Mouse (Mus musculus): ENCODE data around the gene Bola1. TPM values are rescaled to one million over a fixed set of nuclear protein-coding genes. Genes with fewer than 3 reads are reported as not detected.

Gene Bola1
- polyA plus RNA-seq, 1 experiment from 2014 or later: 52.6 TPM

DNA sequence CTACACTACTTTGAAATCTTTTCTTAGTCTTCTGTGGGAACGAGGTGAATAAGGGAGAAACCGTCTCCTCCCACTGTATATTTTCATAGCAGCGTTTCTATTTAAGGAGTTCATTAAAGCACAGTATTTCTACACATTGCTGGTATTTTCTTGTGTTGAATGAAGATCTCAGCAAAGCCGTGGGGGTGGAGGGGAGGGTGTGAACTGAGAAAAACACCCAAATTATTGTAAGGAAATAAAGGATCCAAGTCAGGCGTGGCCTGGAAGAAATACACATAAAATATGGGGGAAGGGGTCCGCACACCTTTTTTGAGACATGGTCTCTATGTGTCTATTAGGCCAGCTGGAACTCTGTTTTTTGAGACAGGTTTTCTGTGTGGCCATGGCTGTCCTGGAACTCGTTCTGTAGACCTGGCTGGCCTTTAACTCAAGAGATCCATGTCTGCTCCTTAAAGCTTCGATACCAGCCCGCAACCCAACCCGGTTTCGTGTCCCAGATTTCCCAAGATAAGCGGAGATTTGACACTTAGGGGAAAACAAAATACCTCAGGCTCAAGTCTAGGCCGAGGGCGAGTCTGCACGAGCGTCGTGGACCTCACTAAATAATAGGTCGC, 47.8 kb downstream of the Bola1 start:
- peak overlapping the region; percentile 88 for H3K9ac ChIP-seq
- 22% methylated on average over 18 of the region's 18 CpGs for WGBS
- peak overlapping the region; percentile 96 for H3K4me3 ChIP-seq
- peak overlapping the region; percentile 92 for H3K4me2 ChIP-seq (replicated peaks)
- no peaks in the 10 kb centered on the region for H3K9me3 ChIP-seq
- H3K36me3 ChIP-seq: peaks cover 41% of the 10 kb centered on the region
- H3K4me1 ChIP-seq: peaks cover 25% of the 10 kb centered on the region
- peak overlapping the region; percentile 98 for H3K27ac ChIP-seq
- 0 out of 2 replicates have a peak, but pooled peaks have one; percentile 8 for ATAC-seq (ENCODE audit: insufficient number of reproducible peaks, insufficient read depth, low FRiP score, low TSS enrichment)
- no peaks in the 10 kb centered on the region for H3K27me3 ChIP-seq

DNA sequence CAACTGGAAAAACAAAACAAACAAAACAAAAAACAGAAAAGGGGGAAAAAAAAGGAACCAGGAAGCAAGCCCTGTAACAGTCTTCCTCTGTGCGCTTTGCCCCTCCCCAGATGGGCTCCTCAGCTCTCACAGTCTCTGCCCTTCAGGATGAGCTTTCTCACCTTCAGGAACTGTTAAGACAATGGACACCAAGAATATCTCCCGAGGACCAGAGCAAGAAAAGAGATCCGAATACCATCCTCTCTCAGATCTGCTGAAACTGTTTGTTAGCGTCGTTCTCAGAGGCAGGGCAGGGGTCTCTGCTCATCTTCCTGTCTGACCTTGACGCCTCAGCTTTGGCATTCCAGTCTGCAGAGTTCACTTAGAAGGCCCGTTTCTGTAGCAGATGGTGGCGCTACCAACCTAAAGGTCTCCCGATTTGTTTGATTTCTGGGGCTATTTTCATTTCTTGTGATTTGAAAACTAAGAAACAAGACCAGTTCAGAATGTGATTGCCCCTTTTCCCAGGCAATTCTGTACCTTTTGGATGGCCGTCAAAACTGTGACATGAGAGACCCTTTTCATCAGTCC, 48.4 kb downstream of the Bola1 start:
- ATAC-seq (ENCODE audit: insufficient number of reproducible peaks, insufficient read depth, low FRiP score, low TSS enrichment): no peak
- H3K9ac ChIP-seq: peak overlapping the region; percentile 88; the same call in 1 of the 2 replicates
- H3K27ac ChIP-seq: peak overlapping the region; percentile 98; the same call in 1 of the 2 replicates
- H3K27me3 ChIP-seq: no peaks in the 10 kb centered on the region
- WGBS: 68% methylated on average over 10 of the region's 10 CpGs
- H3K4me1 ChIP-seq: peaks cover 25% of the 10 kb centered on the region
- peak overlapping the region; percentile 92 for H3K4me2 ChIP-seq (replicated peaks)
- H3K36me3 ChIP-seq: peaks cover 35% of the 10 kb centered on the region
- H3K9me3 ChIP-seq: no peaks in the 10 kb centered on the region
- peak overlapping the region; percentile 96 for H3K4me3 ChIP-seq

DNA sequence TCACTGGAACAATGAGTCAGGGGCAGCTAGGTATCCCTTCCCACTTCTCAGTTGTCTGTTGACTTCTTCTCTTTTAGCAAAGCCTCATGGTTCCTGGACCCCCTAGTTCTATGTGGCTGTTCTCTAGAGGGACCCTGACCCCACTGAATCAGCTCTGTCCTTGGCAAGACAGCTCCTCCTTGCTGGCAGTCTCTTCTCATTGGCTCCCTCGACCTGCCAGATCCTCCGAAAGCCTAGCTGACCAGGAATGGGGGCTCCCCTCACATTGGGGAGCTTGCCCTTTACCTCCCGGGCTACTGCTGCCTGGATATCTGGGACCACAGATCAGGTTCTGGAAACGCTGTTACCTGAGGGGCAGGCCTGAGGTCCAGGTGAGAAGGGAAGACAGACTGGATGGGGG, 49.2 kb downstream of the Bola1 start:
- Histone ChIP-seq H3K4me2 (replicated peaks) (no peak overlapping the region), H3K27ac (no peak overlapping the region), H3K27me3 (no peaks in the 10 kb centered on the region), H3K4me3 (no peak overlapping the region), H3K4me1 (peaks cover 25% of the 10 kb centered on the region), H3K9me3 (no peaks in the 10 kb centered on the region), H3K36me3 (peaks cover 29% of the 10 kb centered on the region), H3K9ac (peak overlapping the region; percentile 38; the same call in 1 of the 2 replicates)
- ATAC-seq (ENCODE audit: insufficient number of reproducible peaks, insufficient read depth, low FRiP score, low TSS enrichment): no peak
- 84% methylated on average over 4 of the region's 4 CpGs for WGBS

DNA sequence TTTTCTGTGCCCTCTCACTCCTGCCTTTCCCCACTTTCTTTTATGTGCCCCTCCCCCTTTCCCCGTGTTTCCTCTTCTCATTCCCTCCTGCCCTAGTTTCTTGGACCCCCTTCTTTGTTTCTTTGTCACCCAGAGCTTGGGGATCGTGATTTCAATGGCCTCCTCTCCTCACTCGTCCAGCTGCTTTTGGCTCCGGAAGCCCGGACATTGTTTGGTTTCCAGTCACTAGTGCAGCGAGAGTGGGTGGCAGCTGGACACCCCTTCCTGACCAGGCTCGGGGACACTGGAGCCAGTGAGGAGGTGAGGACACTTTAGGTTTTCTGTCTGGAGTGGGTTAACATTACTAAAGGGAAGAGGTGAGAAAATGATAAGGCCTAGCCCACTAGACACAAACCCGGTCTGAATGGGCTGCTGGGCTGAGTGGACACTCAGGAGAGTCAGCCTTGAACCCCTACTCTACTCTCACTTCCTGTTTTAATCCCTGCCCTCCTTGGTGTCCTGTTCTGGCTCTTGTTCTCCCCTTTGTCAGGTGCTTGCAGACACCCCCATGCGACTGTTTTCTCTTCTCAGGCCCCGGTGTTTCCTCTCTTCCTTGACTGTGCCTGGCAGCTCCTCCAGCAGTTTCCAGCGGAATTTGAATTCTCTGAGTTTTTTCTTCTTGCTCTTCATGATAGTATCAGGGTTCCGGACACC, 50.9 kb downstream of the Bola1 start:
- WGBS: 73% methylated on average over 12 of the region's 12 CpGs
- no peaks in the 10 kb centered on the region for H3K9me3 ChIP-seq
- H3K4me2 ChIP-seq (replicated peaks): no peak overlapping the region
- H3K4me1 ChIP-seq: peaks cover 15% of the 10 kb centered on the region
- no peaks in the 10 kb centered on the region for H3K27me3 ChIP-seq
- H3K27ac ChIP-seq: 0 out of 2 replicates have a peak overlapping the region, but pooled peaks have one; percentile 17
- H3K9ac ChIP-seq: no peak overlapping the region
- no peak overlapping the region for H3K4me3 ChIP-seq
- H3K36me3 ChIP-seq: peaks cover 16% of the 10 kb centered on the region
- ATAC-seq (ENCODE audit: insufficient number of reproducible peaks, insufficient read depth, low FRiP score, low TSS enrichment): no peak

DNA sequence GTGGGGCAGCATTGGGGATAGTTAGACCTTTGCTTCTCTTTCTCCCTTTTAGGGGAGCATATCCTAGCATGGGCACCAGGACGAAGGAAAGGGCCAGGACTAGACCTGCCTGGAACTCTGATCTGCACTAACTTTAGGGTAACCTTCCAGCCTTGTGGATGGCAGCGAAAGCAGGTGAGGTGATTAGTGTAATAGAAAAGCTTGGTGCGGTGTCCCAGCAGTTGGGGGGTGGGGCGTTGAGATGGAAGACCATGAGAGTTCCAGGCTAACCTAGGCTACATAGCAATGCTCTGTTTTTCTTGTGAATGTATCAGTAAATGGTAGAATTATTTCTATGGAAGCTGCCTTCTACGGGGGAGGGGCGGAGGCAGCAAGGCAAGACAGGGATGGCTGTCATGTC, 56.5 kb downstream of the Bola1 start:
- Histone ChIP-seq H3K27ac (peak overlapping the region; percentile 14; the same call in 1 of the 2 replicates), H3K9ac (peak overlapping the region; percentile 49; the same call in 1 of the 2 replicates), H3K9me3 (no peaks in the 10 kb centered on the region), H3K4me3 (peak overlapping the region; percentile 49; the same call in 1 of the 2 replicates), H3K4me1 (peaks cover 19% of the 10 kb centered on the region), H3K27me3 (no peaks in the 10 kb centered on the region), H3K36me3 (peaks cover 6% of the 10 kb centered on the region; the same call in 1 of the 2 replicates), H3K4me2 (replicated peaks) (peak overlapping the region; percentile 88)
- no peak for ATAC-seq (ENCODE audit: insufficient number of reproducible peaks, insufficient read depth, low FRiP score, low TSS enrichment)
- WGBS: 89% methylated on average over 6 of the region's 6 CpGs

DNA sequence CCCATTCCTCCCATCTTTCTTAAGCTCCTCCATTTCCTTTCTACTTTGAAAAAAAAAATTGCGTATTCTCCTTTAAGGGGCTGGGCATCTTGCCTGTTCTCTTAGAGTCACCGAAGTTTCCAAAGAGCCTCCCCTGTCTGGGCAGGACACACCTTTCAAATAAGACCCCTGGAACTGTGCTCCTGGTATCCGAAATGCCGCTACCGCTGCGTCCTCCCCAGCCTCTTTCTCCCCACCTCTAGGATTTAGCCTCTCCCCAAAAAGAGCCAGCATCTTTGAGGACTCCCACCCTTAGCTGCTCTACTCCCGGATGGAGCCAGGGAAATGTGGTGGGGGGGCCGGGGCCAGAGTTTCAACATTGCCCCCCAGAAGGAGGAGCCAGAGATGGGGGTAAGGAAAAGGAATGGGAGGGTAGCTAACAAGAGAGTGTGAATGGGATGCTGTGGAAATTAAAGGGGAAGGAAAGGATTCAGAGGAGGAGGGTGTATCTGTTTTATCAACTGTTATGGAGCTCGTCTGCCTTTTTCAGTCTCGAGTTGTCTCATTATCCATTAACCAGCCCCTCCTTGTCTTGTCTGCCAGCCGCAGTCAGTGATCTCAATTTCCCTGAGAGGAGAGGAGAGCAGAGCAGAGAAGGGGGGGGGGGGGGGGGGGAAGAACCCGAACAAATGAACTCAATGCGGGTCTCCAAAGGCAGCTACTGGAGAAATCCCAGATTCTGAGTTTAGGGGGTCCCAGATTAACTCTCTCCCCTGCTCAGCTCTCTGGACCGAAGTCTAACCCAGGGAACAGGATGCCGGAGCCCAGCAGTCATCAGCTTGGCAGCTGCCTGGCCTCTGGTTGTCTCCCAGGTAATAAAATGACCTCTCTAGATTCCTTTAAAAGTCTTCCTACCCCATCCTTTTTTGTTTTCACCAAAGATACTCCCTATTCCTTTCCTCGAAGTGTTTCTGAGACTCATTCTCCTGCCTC, 57.4 kb downstream of the Bola1 start, which contains the start of gene Mtmr11:
Gene Mtmr11, plus strand, starts transcription at position 136 of the 972 bp plus-strand sequence.
- ATAC-seq (ENCODE audit: insufficient number of reproducible peaks, insufficient read depth, low FRiP score, low TSS enrichment): peak; percentile 38; the same call in 1 of the 2 replicates
- 6% methylated on average over 15 of the region's 16 CpGs for WGBS
- no peaks in the 10 kb centered on the region for H3K9me3 ChIP-seq
- H3K27me3 ChIP-seq: no peaks in the 10 kb centered on the region
- peaks cover 19% of the 10 kb centered on the region for H3K4me1 ChIP-seq
- peak within 1 kb of the TSS; percentile 49 for H3K9ac ChIP-seq
- H3K4me3 ChIP-seq: peak within 1 kb of the TSS; percentile 49
- H3K4me2 ChIP-seq (replicated peaks): peak within 1 kb of the TSS; percentile 88
- H3K36me3 ChIP-seq: 0 out of 2 replicates have a peak, but pooled peaks cover 3% of the 10 kb centered on the region
- peak within 1 kb of the TSS; percentile 86 for H3K27ac ChIP-seq

DNA sequence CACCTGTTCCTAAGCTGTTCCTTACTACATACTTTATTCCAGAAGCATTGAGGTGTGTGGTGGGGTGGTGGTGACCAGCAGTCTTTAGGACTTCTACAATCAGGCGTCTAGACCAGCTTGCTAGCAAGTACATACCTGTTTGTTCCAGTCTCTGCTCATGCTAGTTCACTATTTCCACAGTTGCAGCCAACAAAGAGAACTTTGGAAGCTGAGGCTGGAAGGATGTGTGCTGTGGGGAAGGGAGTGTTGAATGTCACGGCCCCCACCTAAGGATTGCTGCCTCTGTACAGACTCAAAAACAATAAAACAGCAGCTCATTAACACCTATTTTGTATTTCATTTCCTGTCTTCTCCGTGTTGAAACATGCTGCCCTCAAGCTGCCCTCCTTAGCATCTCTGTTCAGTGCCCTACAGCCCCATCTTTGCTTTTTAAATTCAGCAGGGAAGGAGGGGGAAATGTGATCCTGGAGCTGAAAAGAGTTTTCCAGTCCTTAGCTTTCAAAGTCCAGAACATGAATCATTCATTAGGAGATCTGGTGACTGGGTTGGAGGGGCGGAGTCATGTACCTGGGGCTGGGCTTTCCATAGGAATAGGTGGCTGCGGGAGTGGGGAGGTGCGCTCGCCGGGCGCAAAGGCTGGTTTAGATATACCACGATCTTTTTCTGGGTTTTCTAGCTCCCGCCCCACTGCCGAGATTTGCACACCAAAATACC, 58.5 kb downstream of the Bola1 start:
- Histone ChIP-seq H3K27me3 (no peaks in the 10 kb centered on the region), H3K9ac (peak overlapping the region; percentile 49), H3K4me3 (peak overlapping the region; percentile 49), H3K36me3 (peaks cover 5% of the 10 kb centered on the region; the same call in 1 of the 2 replicates), H3K9me3 (no peaks in the 10 kb centered on the region), H3K4me2 (replicated peaks) (peak overlapping the region; percentile 88), H3K4me1 (peaks cover 19% of the 10 kb centered on the region), H3K27ac (peak overlapping the region; percentile 86)
- peak; percentile 65; the same call in 1 of the 2 replicates for ATAC-seq (ENCODE audit: insufficient number of reproducible peaks, insufficient read depth, low FRiP score, low TSS enrichment)
- WGBS: 2% methylated on average over 12 of the region's 12 CpGs

DNA sequence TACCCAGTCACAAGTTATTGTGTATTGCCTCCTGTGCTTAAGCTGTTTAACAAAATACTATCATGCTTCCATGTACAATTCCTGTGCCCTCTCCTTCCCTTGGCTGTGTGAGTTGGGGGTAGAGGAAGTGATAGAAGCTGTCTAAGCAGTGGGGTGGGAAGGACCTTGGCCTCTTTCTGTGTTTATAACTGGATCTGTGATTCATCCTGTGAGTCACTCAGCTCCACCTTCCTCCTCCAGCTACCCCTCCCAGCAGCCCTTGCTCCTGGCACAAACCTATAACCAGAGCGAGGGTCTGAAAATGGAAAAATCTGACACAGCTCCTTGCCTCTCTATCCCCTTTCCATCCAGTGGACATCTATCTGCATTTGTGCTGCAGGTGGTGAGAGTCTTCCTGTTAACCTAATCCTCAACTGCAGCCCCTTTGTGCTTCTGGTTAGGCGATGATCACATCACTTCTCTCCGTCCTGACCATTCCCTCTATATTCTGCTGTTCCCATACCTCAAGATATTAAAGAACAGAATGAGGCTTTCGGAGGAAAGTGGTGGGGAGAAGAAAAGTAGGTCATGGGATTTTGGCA, 59.2 kb downstream of the Bola1 start:
- WGBS: 57% methylated on average over 4 of the region's 4 CpGs
- no peaks in the 10 kb centered on the region for H3K9me3 ChIP-seq
- no peak for ATAC-seq (ENCODE audit: insufficient number of reproducible peaks, insufficient read depth, low FRiP score, low TSS enrichment)
- peaks cover 19% of the 10 kb centered on the region for H3K4me1 ChIP-seq
- H3K9ac ChIP-seq: no peak overlapping the region
- peak overlapping the region; percentile 49 for H3K4me3 ChIP-seq
- H3K27ac ChIP-seq: peak overlapping the region; percentile 86
- peaks cover 12% of the 10 kb centered on the region for H3K36me3 ChIP-seq
- no peaks in the 10 kb centered on the region for H3K27me3 ChIP-seq
- H3K4me2 ChIP-seq (replicated peaks): peak overlapping the region; percentile 88

DNA sequence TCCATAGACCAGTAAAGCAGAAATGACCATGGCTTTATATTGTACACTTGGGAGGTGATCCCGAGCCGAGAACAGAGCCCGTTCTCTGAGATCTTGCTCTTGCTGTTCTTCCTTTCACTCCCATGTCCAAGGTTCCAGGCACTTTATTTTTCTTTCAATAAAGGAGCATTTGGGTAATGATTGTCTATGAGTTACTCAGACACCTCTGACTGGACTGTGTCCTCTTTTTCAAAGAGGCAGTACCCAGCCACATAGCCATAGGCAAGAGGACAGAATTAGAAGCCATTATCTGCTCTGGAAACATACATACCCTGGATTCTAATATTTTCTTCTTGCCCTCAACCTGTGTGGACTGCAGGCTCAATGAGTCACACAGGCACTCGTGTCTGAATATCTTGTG, 59.7 kb downstream of the Bola1 start:
- ATAC-seq (ENCODE audit: insufficient number of reproducible peaks, insufficient read depth, low FRiP score, low TSS enrichment): no peak

DNA sequence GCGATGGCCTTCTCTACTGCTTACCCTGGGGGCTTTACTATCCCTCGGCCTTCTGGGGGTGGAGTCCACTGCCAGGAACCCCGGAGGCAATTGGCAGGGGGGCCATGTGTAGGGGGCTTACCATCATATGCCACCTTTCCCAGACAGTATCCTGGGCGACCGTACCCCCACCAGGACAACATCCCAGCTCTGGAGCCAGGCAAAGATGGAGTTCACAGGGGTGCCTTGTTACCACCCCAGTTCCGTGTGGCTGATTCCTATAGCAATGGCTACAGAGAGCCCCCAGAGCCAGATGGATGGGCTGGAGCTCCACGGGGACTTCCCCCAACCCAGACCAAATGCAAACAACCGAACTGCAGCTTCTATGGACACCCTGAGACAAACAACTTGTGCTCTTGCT, 64.0 kb downstream of the Bola1 start:
- Histone ChIP-seq H3K4me1 (peaks cover 8% of the 10 kb centered on the region), H3K4me2 (replicated peaks) (no peak overlapping the region), H3K36me3 (peaks cover 56% of the 10 kb centered on the region), H3K27ac (no peak overlapping the region), H3K9ac (no peak overlapping the region), H3K4me3 (no peak overlapping the region), H3K9me3 (no peaks in the 10 kb centered on the region), H3K27me3 (no peaks in the 10 kb centered on the region)
- 80% methylated on average over 8 of the region's 8 CpGs for WGBS
- no peak for ATAC-seq (ENCODE audit: insufficient number of reproducible peaks, insufficient read depth, low FRiP score, low TSS enrichment)

More for the DNA sequence above, 59.7 kb downstream of the Bola1 start:
- peak overlapping the region; percentile 86; the same call in 1 of the 2 replicates for H3K27ac ChIP-seq
- peaks cover 14% of the 10 kb centered on the region for H3K36me3 ChIP-seq
- peaks cover 19% of the 10 kb centered on the region for H3K4me1 ChIP-seq
- no peak overlapping the region for H3K4me3 ChIP-seq
- H3K9ac ChIP-seq: no peak overlapping the region
- no peak overlapping the region for H3K4me2 ChIP-seq (replicated peaks)
- H3K9me3 ChIP-seq: no peaks in the 10 kb centered on the region
- no peaks in the 10 kb centered on the region for H3K27me3 ChIP-seq
- WGBS: 83% methylated on average over 4 of the region's 4 CpGs

Measured in embryonic facial prominence, embryonic 12.5 days (tissue).